Mouse (Mus musculus) layer of hippocampus, postnatal 10 days (tissue): Measurements from ENCODE around the gene Hunk. TPM values are rescaled to one million over a fixed set of nuclear protein-coding genes. Genes with fewer than 3 reads are reported as not detected.

Experiments used
- DNase-seq, 2 experiments: peaks; one replicate each; pipeline ENCODE4 v3.0.0; 2021; ENCODE audit warnings: low spot score in 2 of 2
- total RNA-seq, 2 experiments: library from RNA; stranded (reverse); gene quantifications; 2 replicates each; pipeline ENCODE4 v1.2.3; 2021

The Hunk gene
- total RNA-seq, 2 experiments from 2014 or later: 28.9 to 32.6 TPM

DNA sequence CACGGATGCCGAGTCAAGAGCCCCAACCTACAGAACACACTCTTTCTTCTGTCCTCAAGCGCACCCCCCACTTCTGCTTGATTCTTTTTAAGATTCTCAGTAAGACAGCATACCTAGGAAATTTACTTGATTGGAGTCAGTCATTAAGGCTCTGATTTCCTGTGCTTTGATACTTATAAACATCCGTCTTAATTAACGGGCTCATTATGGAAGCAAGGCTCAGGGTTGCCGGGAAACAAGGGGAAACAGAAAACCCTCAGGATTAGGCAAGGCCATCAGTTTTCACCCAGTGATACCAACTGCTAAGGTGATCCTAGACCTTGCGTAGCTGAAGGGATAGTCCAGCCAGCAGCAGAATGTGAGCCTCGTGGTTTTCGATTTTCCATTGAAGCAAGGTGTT, 162.2 kb downstream of the Hunk start:
- DNase-seq: no peak

Other genes starting within 250 kb of the Hunk start
- 10 to 100 TPM; 68.4 to 75.3 TPM for gene Tiam1, start 242.2 kb upstream of the Hunk start, total RNA-seq
- gene Sod1, start 165.3 kb upstream of the Hunk start, total RNA-seq: 100 to 1,000 TPM; 373 to 393 TPM
- gene Scaf4, start 101.5 kb upstream of the Hunk start, total RNA-seq: 10 to 100 TPM; 52.1 to 57.5 TPM